Mouse (Mus musculus): ENCODE measurements around the gene Cdk13.

Gene Cdk13

DNA sequence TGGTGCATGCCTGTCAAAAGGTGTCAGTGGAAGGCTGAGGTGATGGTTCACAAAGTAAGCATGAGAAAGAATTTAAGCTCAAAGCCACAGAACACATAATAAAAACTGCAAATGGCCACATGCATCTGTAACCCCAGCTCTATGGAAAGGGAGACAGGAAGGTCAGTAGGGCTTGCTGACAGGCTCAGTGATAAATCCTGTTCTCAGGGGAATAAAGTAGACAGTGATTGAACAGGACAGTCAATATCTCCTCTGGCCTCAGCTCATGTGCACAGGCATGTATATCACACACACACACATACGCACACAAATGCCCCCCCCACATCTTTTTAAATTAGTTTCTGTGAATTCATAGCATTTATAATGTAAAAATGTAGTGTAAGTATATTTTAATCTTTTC is 42.5 kb downstream of the Cdk13 start:
- no peak for DNase-seq (ENCODE audit: extremely low spot score)

GRCm38 (mm10) chr13:17754997-17755396 is 49.9 kb downstream of the Cdk13 start:
- no peak for DNase-seq (ENCODE audit: extremely low spot score)

DNA sequence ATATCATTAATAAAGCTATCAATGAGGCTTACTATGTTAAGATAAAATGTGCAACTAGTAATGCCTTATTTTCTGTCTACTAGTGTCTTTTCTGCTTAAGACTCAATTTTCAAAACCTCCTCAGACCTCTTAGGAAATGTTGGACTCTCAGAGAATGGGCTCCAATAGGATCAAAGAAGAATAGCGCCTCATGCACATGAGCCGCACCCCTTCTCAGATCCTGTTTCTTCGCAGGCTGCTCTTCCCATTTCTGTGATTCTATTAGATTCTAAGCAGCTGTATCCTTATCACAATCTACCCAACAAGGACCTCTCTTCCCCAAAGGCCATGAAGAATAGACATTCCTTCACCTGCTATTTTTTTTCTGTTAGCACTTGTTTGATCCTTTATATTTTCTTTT is 76.1 kb downstream of the Cdk13 start:
- no peak for DNase-seq (ENCODE audit: extremely low spot score)

GRCm38 (mm10) chr13:17727922-17728321 is 77.0 kb downstream of the Cdk13 start:
- no peak for DNase-seq (ENCODE audit: extremely low spot score)

GRCm38 (mm10) chr13:17717357-17717756 is 87.5 kb downstream of the Cdk13 start:
- DNase-seq (ENCODE audit: extremely low spot score): no peak

DNA sequence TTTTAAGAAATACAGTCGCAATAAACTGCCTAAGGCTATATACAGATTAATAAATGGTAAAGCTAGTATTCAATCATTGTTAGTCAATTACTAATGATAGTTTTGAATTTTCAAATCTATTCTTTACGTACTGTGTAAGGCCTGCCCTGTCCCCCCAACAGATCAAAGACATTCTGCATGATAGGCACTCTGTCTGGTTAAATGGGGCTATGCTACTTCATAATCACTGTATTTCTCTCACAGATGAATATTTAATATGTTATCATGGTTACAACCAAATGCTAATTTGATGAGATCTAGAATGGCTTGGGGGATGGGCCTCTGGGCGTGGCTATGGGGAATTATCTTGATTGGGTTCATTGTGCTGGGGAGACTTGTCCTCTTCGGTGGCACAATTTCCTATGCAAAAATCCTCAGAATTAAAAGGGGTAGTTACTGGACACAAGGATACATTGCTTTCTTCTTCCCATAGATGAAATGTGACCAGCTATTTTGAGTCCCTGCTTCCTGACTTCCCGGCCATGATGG is 96.0 kb downstream of the Cdk13 start:
- no peak for DNase-seq (ENCODE audit: extremely low spot score)

DNA sequence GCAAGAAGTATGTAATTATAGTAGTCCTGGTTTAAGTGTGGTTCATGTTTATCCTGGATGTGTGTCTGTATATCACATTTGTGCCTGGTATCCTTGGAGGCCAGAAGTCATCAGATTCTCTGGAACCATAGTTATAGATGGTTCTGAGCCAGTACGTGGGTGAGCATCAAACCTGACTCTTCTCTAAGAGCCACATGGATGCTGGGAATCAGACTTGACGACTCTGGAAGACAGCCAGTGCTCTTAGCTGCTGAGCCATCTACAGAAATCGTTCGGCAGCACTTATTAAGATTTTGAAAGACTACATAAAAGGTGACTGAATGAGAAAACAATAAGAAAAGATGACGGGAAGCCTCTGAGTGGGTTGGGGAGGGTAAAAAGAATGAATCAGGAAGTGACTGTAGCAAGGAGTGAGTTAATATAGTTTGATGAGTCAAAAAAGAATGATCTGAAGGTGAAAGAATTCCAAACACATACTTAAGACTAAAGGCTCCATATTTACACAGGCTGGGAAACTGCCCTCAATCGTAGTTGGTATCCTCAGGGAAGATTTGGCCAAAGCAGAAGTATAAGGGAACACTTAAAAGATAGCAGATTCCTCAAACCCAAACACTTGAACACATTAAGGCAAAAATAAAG is 99.6 kb downstream of the Cdk13 start:
- no peak for DNase-seq (ENCODE audit: extremely low spot score)

DNA sequence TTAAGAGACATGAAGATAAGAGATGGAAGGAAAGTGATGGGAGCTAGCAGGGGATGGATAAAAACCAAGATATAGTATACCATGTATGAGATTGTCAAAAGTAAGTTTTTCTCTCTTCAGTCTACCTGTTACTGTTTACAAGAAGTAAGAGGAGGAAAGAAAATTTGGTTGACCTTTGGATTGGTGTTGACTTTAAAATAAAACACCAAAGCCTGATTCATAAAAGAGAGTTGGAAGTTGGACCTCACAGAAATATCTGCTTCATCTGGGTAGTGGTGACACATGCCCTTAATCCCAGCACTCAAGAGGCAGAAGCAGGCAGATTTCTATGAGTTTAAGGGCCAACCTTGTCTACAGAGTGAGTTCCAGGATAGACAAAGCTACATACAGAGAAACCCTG is 102.6 kb downstream of the Cdk13 start:
- DNase-seq (ENCODE audit: extremely low spot score): no peak

GRCm38 (mm10) chr13:17701322-17701721 is 103.6 kb downstream of the Cdk13 start:
- DNase-seq (ENCODE audit: extremely low spot score): no peak

GRCm38 (mm10) chr13:17700090-17700715 is 104.7 kb downstream of the Cdk13 start:
- no peak for DNase-seq (ENCODE audit: extremely low spot score)

- peak; percentile 8 for DNase-seq (ENCODE audit: extremely low spot score)
Observed at GRCm38 (mm10) chr13:17695898-17696580, 108.9 kb downstream of the Cdk13 start.

GRCm38 (mm10) chr13:17694911-17695699 is 109.8 kb downstream of the Cdk13 start, which contains the start of the genes Mplkip and Sugct:
TSS of gene Mplkip (plus strand) at chr13:17695192.
TSS of gene Sugct (minus strand) at chr13:17695553.
- DNase-seq (ENCODE audit: extremely low spot score): peak; percentile 100

DNA sequence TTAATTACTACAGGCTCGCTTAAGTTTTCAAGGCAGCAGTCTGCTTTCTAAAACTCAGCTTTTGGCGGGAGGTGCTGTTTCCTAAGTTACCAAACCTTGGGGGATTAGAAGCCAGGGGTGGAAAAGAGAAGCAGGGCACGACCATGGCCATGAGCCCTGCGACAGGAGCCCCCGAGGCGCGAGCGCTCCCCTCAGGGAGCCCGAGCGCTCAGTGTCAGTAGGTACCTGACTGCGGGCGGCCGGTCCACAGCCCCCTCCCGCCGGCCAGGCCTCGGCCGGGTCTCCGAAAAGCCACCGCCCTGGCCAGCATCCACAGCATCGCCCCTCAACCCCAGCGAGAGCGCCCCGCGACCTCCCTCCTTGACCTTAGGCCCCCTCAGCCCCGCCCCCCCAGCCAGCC is 110.5 kb downstream of the Cdk13 start:
- DNase-seq (ENCODE audit: extremely low spot score): no peak

DNA sequence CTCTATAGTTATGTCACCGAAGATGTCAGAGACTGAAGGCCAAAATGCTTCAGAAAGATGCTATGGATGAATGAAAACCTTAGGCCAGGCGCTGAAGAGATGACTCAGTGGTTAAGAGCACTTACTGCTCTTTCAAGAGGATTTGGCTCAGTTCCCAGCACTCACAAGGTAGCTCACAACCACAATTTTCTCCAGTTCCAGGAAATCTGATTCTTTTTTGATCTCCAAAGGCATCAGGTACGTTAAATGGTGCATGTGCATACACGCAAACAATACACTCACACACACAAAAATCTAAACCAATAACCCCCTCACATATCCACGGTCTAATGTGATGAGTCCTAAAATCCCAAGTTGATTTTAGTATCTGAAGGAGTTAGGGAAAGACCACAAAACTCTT is 111.1 kb downstream of the Cdk13 start:
- peak; percentile 2 for DNase-seq (ENCODE audit: extremely low spot score)

DNA sequence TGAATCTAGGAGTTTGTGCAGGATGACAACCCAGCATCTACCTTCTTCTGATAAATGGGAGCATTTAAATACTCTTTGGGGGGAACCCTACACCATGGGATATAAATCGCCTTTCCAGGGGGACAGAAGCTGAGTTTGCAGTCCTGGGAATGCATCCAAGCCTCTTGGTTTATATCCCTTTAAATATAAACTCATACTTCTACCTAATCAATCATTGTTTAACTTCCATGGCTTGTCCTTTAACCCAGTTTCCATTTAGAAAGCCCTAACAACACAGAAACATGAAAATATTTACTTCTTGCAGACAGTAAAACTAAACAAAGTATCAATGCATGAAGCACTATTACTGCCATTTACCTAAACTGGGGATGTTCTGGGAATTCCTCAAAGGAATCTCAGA is 113.5 kb downstream of the Cdk13 start:
- DNase-seq (ENCODE audit: extremely low spot score): no peak

DNA sequence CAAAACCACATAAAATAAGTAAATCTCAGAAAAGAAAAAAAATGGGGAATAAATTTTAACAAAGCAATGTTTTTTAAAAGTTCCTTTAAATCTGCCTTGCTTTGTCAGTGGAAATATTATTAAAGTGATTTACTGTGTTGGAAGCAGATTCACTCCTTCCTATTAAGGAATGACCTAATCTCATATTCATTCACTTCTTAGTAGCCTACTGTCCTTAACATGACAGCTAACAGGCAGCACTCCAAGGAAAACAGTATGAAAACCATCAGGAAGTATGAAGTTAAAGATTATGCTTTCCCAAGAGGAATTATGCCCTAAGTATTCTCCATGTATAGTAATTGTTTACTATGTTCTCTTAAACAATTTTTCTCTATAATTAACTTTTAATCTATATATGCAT is 114.2 kb downstream of the Cdk13 start:
- no peak for DNase-seq (ENCODE audit: extremely low spot score)

GRCm38 (mm10) chr13:17689461-17689860 is 115.4 kb downstream of the Cdk13 start:
- no peak for DNase-seq (ENCODE audit: extremely low spot score)

DNA sequence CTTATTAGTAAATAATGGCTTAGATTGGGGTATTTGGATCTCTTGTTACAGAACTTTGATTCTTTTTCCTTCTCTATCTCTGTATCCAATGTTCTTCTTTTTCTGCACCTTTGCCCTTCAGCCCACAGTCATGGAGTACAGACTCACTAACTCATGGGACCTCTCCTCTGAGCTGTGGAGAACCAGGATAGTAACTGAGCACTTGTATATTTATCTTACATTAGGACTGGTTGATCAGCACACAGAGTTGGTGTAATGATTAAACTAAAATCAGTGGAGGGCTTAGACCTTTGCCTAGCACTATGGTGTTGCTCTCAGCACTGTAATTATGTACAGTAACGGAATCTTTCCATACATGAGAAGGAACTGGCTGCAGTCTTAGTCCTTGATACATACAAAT is 133.8 kb downstream of the Cdk13 start:
- no peak for DNase-seq (ENCODE audit: extremely low spot score)

DNA sequence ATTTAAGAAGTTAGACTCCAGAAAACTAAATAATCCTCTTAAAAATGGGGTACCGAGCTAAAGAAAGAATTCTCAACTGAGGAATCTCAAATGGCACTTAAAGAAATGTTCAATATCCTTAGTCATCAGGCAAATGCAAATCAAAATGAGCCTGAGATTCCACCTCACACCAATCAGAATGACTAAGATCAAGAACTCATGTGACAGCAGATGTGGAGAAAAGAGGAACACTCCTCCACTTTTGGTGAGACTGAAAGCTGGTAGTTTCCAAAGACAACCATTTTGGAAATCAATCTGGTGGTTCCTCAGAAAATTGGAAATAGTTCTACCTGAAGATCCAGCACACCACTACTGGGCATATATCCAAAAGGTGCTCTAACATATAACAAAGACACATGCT is 137.5 kb downstream of the Cdk13 start:
- no peak for DNase-seq (ENCODE audit: extremely low spot score)
